Mouse (Mus musculus): Measurements from ENCODE around the gene Bicdl1.

DNA sequence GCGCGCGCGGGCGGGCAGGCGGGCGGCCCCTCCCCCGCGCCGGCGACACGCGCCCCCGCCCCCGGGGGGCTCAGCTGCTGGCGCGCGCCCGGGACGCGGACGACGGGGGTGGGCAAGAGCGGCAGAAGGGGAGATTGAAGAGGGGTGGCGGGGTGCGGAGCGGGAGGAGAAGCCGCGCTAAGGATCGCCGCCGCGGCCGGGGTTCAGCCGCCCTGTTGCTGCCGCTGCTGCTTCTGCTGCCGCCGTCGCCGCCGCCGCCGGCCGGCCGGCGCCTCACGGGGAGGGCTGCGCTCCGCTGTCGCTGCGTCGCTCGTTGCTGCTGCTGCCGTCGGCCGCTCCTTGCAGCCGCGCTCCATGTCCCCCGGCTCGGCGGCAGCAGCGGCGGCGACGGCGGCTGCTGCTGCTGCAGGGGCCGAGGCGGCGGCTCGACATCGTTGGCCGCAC is 333 bp upstream of the Bicdl1 start:
- TF ChIP-seq CTCF (IDR thresholded peaks at IDR 0.05; ENCODE audit: low read depth, low read length) (no peak), POLR2A (IDR thresholded peaks at IDR 0.05; ENCODE audit: borderline replicate concordance, low read depth, low read length) (no peak)
